Mouse (Mus musculus) ES-E14 (cell line): ENCODE results near the gene Ssb. TPM values are rescaled to one million over a fixed set of nuclear protein-coding genes. Genes with fewer than 3 reads are reported as not detected.

Experiments used
- DNase-seq: peaks from one replicate; pipeline ENCODE4 v3.0.0-alpha.2; 2013; ENCODE audit warnings: low read depth, low spot score
- H3K27ac ChIP-seq: 2 replicates; pipeline ENCODE4 v1.5.1; 2012; ENCODE audit warnings: low read depth, mild to moderate bottlenecking, low read length, moderate library complexity, mixed read lengths; ENCODE audit not compliant: poor library complexity, insufficient read depth, severe bottlenecking
- H3K36me3 ChIP-seq: 2 replicates; pipeline ENCODE4 v1.6.1; 2012; ENCODE audit warnings: mild to moderate bottlenecking, low read length, moderate library complexity, mixed read lengths; ENCODE audit not compliant: control insufficient read depth, poor library complexity, insufficient read depth, severe bottlenecking
- H3K4me1 ChIP-seq, 2 experiments: fragments of 150-350 bp in 1 of 2; sonication (generic) in 1 of 2; 2 replicates each; pipeline ENCODE4 v1.6.1; 2012; ENCODE audit warnings: low read length in 2 of 2, mild to moderate bottlenecking in 1 of 2, mixed read lengths in 1 of 2; ENCODE audit not compliant: control insufficient read depth in 2 of 2, insufficient read depth in 2 of 2, poor library complexity in 1 of 2
- H3K4me3 ChIP-seq, 2 experiments: fragments of 150-350 bp in 1 of 2; sonication (generic) in 1 of 2; 2 replicates each; pipeline ENCODE4 v1.5.1; 2012; ENCODE audit warnings: low read length in 2 of 2, low read depth in 1 of 2, mild to moderate bottlenecking in 1 of 2, mixed read lengths in 1 of 2; ENCODE audit not compliant: insufficient read depth in 1 of 2, poor library complexity in 1 of 2, severe bottlenecking in 1 of 2
- H3K9ac ChIP-seq: 2 replicates; pipeline ENCODE4 v1.6.1; 2012; ENCODE audit warnings: low read depth, mild to moderate bottlenecking, low read length, mixed read lengths; ENCODE audit not compliant: poor library complexity, insufficient read depth, severe bottlenecking
- H3K9me3 ChIP-seq: fragments of 150-350 bp; sonication (generic); 2 replicates; pipeline ENCODE4 v1.6.1; 2012; ENCODE audit warnings: low read depth, mild to moderate bottlenecking, low read length; ENCODE audit not compliant: control insufficient read depth, insufficient read depth
- CHD2 ChIP-seq: IDR thresholded peaks from 2 replicates; pipeline ENCODE4 v1.6.1; 2014; ENCODE audit warnings: mild to moderate bottlenecking, low read depth, low read length, inconsistent platforms
- HCFC1 ChIP-seq: IDR thresholded peaks from 2 replicates; pipeline ENCODE4 v1.6.1; 2012; ENCODE audit warnings: low read length, inconsistent platforms, borderline replicate concordance; ENCODE audit not compliant: insufficient read depth
- MAFK ChIP-seq: IDR thresholded peaks from 2 replicates; pipeline ENCODE4 v1.6.1; 2014; ENCODE audit warnings: mild to moderate bottlenecking, low read depth, low read length, inconsistent platforms; ENCODE audit not compliant: insufficient read depth
- ZC3H11A ChIP-seq: IDR thresholded peaks from 2 replicates; pipeline ENCODE4 v1.6.1; 2012; ENCODE audit warnings: low read depth, mild to moderate bottlenecking, inconsistent platforms, low read length, borderline replicate concordance
- ZNF384 ChIP-seq: IDR thresholded peaks from 2 replicates; pipeline ENCODE4 v1.6.1; 2012; ENCODE audit warnings: low read depth, low read length, inconsistent platforms
- in situ Hi-C, 2 experiments: fragments of 600-800 bp; cut with MboI; formaldehyde crosslinking; loops; one replicate each; pipeline ENCODE4 v1.15.1; 2025; ENCODE audit warnings: low sequenced_read_pairs in 2 of 2, inconsistent platforms in 1 of 2; ENCODE audit not compliant: unreplicated experiment in 2 of 2
- total RNA-seq: library from RNA; depleted of rRNA; stranded (reverse); fragments of 300-350 nt; gene quantifications from 2 replicates; pipeline ENCODE4 v1.2.3, GENCODE M21; 2012

Ssb gene
- total RNA-seq, 1 experiment: 191 TPM

- no peak overlapping the region for H3K9ac ChIP-seq
- no peaks in the 10 kb centered on the region for H3K36me3 ChIP-seq
- no peak overlapping the region for H3K27ac ChIP-seq
- no peak overlapping the region for H3K4me3 ChIP-seq
- H3K4me1 ChIP-seq: peaks cover 1 to 3% of the 10 kb centered on the region in 2 experiments; a peak in 1 of 4 replicates
- no peaks in the 10 kb centered on the region for H3K9me3 ChIP-seq
- TF ChIP-seq ZNF384 (no peak), MAFK (no peak), HCFC1 (no peak), CHD2 (no peak), ZC3H11A (no peak)
- DNase-seq: no peak
- in situ Hi-C loops: no loop called here
Measured at GRCm38 (mm10) chr2:69826380-69826779, 35.0 kb upstream of the Ssb start.

- Histone ChIP-seq H3K9me3 (no peaks in the 10 kb centered on the region), H3K27ac (no peak overlapping the region), H3K4me1 (0 out of 4 replicates have a peak, but pooled peaks cover 0 to 1% of the 10 kb centered on the region in 2 experiments), H3K4me3 (no peak overlapping the region), H3K36me3 (no peaks in the 10 kb centered on the region), H3K9ac (no peak overlapping the region)
- in situ Hi-C loops: no loop called here
- TF ChIP-seq CHD2 (no peak), ZC3H11A (no peak), MAFK (no peak), HCFC1 (no peak), ZNF384 (no peak)
- no peak for DNase-seq
Measured at GRCm38 (mm10) chr2:69828031-69828430, 33.3 kb upstream of the Ssb start.

- Histone ChIP-seq H3K27ac (no peak overlapping the region), H3K36me3 (peaks cover 2% of the 10 kb centered on the region; the same call in 1 of the 2 replicates), H3K4me1 (0 out of 4 replicates have a peak, but pooled peaks cover 0 to 1% of the 10 kb centered on the region in 2 experiments), H3K4me3 (no peak overlapping the region), H3K9ac (no peak overlapping the region), H3K9me3 (no peaks in the 10 kb centered on the region)
- no peak for DNase-seq
- TF ChIP-seq ZC3H11A: no peak
- no peak for TF ChIP-seq MAFK
- no peak for TF ChIP-seq ZNF384
- TF ChIP-seq HCFC1: no peak
- no peak for TF ChIP-seq CHD2
- in situ Hi-C loops: no loop called here
Measured at GRCm38 (mm10) chr2:69829680-69830079, 31.7 kb upstream of the Ssb start.

- no peak for DNase-seq
Measured at GRCm38 (mm10) chr2:69830116-69830515, 31.2 kb upstream of the Ssb start.

More at GRCm38 (mm10) chr2:69830116-69830515, 31.2 kb upstream of the Ssb start:
- H3K27ac ChIP-seq: no peak overlapping the region
- H3K36me3 ChIP-seq: peaks cover 2% of the 10 kb centered on the region; the same call in 1 of the 2 replicates
- H3K9ac ChIP-seq: no peak overlapping the region
- no peak overlapping the region for H3K4me3 ChIP-seq
- in situ Hi-C loops: no loop called here
- H3K4me1 ChIP-seq: 0 out of 4 replicates have a peak, but pooled peaks cover 0 to 1% of the 10 kb centered on the region in 2 experiments
- no peaks in the 10 kb centered on the region for H3K9me3 ChIP-seq
- TF ChIP-seq HCFC1 (no peak), ZNF384 (no peak), MAFK (no peak), ZC3H11A (no peak), CHD2 (no peak)
